Mouse (Mus musculus) megakaryocyte, embryonic 14.5 days (primary cell): ENCODE measurements around the gene Alk.

ENCODE experiments used
- FLI1 ChIP-seq: IDR thresholded peaks from 2 replicates; pipeline ENCODE4 v1.6.1; 2012; ENCODE audit warnings: low read length, inconsistent platforms, mixed read lengths
- GATA1 ChIP-seq: IDR thresholded peaks from 3 replicates; pipeline ENCODE4 v1.6.1; 2012; ENCODE audit warnings: mixed read lengths, low read length, inconsistent platforms, borderline replicate concordance

DNA sequence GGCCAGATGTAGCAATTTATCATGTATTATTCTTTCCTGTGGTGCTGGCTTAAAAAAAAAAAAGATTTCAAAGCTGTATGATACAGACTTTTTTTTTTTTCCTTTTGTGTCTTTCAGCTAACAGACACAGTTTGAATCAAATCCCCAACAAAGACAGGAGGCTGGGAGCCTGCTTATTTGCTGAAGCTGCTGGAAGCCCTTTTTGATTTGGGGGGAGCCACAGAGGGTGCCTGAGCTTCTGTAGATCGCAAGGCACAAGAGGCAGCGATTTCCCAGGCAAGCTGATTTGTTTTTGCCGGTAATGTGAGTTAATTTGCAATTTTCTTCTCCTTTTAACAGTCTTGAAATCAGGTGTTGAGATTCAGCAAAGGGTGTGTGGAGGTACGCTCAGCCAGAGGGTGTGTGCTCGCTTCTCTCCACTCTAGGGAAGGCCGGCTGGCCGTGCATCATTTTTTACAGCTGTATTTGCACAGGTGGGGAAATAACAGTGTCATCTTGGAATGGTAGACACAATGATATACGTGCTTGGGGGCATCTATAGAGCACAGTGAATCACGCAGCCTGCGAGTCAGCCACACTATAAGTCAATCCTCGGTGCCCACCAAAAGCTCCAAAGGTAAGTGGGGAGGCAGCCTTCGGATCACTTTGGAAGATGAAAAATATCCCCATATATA lies 489.0 kb downstream of the Alk start:
- no peak for TF ChIP-seq GATA1
- TF ChIP-seq FLI1 = no peak
